Mouse (Mus musculus): ENCODE measurements around the gene Brinp1. TPM values are rescaled to one million over a fixed set of nuclear protein-coding genes. Genes with fewer than 3 reads are reported as not detected.

Gene Brinp1
- total RNA-seq, 1 experiment, result 0.80 TPM

- Histone ChIP-seq H3K4me1 (ENCODE audit: control insufficient read depth in 2 of 2, insufficient read depth in 2 of 2, low read length in 2 of 2, poor library complexity in 1 of 2) (no peaks in the 10 kb centered on the region), H3K27ac (ENCODE audit: insufficient read depth, low read depth, low read length, poor library complexity, severe bottlenecking) (no peak overlapping the region), H3K9me3 (ENCODE audit: control insufficient read depth, insufficient read depth, low read depth, low read length) (no peaks in the 10 kb centered on the region), H3K9ac (ENCODE audit: insufficient read depth, low read depth, low read length, poor library complexity, severe bottlenecking) (no peak overlapping the region), H3K4me3 (ENCODE audit: insufficient read depth in 1 of 2, low read depth in 1 of 2, low read length in 2 of 2, poor library complexity in 1 of 2, severe bottlenecking in 1 of 2) (no peak overlapping the region), H3K36me3 (ENCODE audit: control insufficient read depth, insufficient read depth, low read length, poor library complexity, severe bottlenecking) (no peaks in the 10 kb centered on the region)
- DNase-seq (ENCODE audit: low read depth, low spot score), result no peak
- no peak for TF ChIP-seq CHD2 (IDR thresholded peaks at IDR 0.05; ENCODE audit: low read depth, low read length)
- no peak for TF ChIP-seq MAFK (IDR thresholded peaks at IDR 0.05; ENCODE audit: insufficient read depth, low read depth, low read length)
- no peak for TF ChIP-seq HCFC1 (IDR thresholded peaks at IDR 0.05; ENCODE audit: borderline replicate concordance, insufficient read depth, low read length)
- no peak for TF ChIP-seq ZNF384 (IDR thresholded peaks at IDR 0.05; ENCODE audit: low read depth, low read length)
- TF ChIP-seq ZC3H11A (IDR thresholded peaks at IDR 0.05; ENCODE audit: borderline replicate concordance, low read depth, low read length), result no peak
- in situ Hi-C loops (cut with MboI; ENCODE audit: low sequenced_read_pairs in 2 of 2, unreplicated experiment in 2 of 2), result no loop called here
Observed at GRCm38 (mm10) chr4:68806502-68806901, 147.7 kb downstream of the Brinp1 start.

- in situ Hi-C loops (cut with MboI; ENCODE audit: low sequenced_read_pairs in 2 of 2, unreplicated experiment in 2 of 2), result no loop called here
- Histone ChIP-seq H3K27ac (ENCODE audit: insufficient read depth, low read depth, low read length, poor library complexity, severe bottlenecking) (no peak overlapping the region), H3K4me3 (ENCODE audit: insufficient read depth in 1 of 2, low read depth in 1 of 2, low read length in 2 of 2, poor library complexity in 1 of 2, severe bottlenecking in 1 of 2) (no peak overlapping the region), H3K36me3 (ENCODE audit: control insufficient read depth, insufficient read depth, low read length, poor library complexity, severe bottlenecking) (no peaks in the 10 kb centered on the region), H3K9ac (ENCODE audit: insufficient read depth, low read depth, low read length, poor library complexity, severe bottlenecking) (no peak overlapping the region), H3K4me1 (ENCODE audit: control insufficient read depth in 2 of 2, insufficient read depth in 2 of 2, low read length in 2 of 2, poor library complexity in 1 of 2) (no peaks in the 10 kb centered on the region), H3K9me3 (ENCODE audit: control insufficient read depth, insufficient read depth, low read depth, low read length) (no peaks in the 10 kb centered on the region)
- DNase-seq (ENCODE audit: low read depth, low spot score), result no peak
- TF ChIP-seq ZNF384 (IDR thresholded peaks at IDR 0.05; ENCODE audit: low read depth, low read length) (no peak), ZC3H11A (IDR thresholded peaks at IDR 0.05; ENCODE audit: borderline replicate concordance, low read depth, low read length) (no peak), CHD2 (IDR thresholded peaks at IDR 0.05; ENCODE audit: low read depth, low read length) (no peak), MAFK (IDR thresholded peaks at IDR 0.05; ENCODE audit: insufficient read depth, low read depth, low read length) (no peak), HCFC1 (IDR thresholded peaks at IDR 0.05; ENCODE audit: borderline replicate concordance, insufficient read depth, low read length) (no peak)
Observed at GRCm38 (mm10) chr4:68801923-68802855, 152.0 kb downstream of the Brinp1 start.

GRCm38 (mm10) chr4:68790003-68790402 is 164.2 kb downstream of the Brinp1 start:
- H3K9ac ChIP-seq (ENCODE audit: insufficient read depth, low read depth, low read length, poor library complexity, severe bottlenecking), result no peak overlapping the region
- H3K4me3 ChIP-seq (ENCODE audit: insufficient read depth in 1 of 2, low read depth in 1 of 2, low read length in 2 of 2, poor library complexity in 1 of 2, severe bottlenecking in 1 of 2), result no peak overlapping the region
- no peaks in the 10 kb centered on the region for H3K4me1 ChIP-seq (ENCODE audit: control insufficient read depth in 2 of 2, insufficient read depth in 2 of 2, low read length in 2 of 2, poor library complexity in 1 of 2)
- in situ Hi-C loops (cut with MboI; ENCODE audit: low sequenced_read_pairs in 2 of 2, unreplicated experiment in 2 of 2), result no loop called here
- no peak overlapping the region for H3K27ac ChIP-seq (ENCODE audit: insufficient read depth, low read depth, low read length, poor library complexity, severe bottlenecking)
- H3K9me3 ChIP-seq (ENCODE audit: control insufficient read depth, insufficient read depth, low read depth, low read length), result no peaks in the 10 kb centered on the region
- H3K36me3 ChIP-seq (ENCODE audit: control insufficient read depth, insufficient read depth, low read length, poor library complexity, severe bottlenecking), result no peaks in the 10 kb centered on the region
- TF ChIP-seq MAFK (IDR thresholded peaks at IDR 0.05; ENCODE audit: insufficient read depth, low read depth, low read length) (no peak), ZC3H11A (IDR thresholded peaks at IDR 0.05; ENCODE audit: borderline replicate concordance, low read depth, low read length) (no peak), HCFC1 (IDR thresholded peaks at IDR 0.05; ENCODE audit: borderline replicate concordance, insufficient read depth, low read length) (no peak), CHD2 (IDR thresholded peaks at IDR 0.05; ENCODE audit: low read depth, low read length) (no peak), ZNF384 (IDR thresholded peaks at IDR 0.05; ENCODE audit: low read depth, low read length) (no peak)
- no peak for DNase-seq (ENCODE audit: low read depth, low spot score)

GRCm38 (mm10) chr4:68788477-68788999 is 165.7 kb downstream of the Brinp1 start:
- no peaks in the 10 kb centered on the region for H3K9me3 ChIP-seq (ENCODE audit: control insufficient read depth, insufficient read depth, low read depth, low read length)
- in situ Hi-C loops (cut with MboI; ENCODE audit: low sequenced_read_pairs in 2 of 2, unreplicated experiment in 2 of 2), result no loop called here

More at GRCm38 (mm10) chr4:68788477-68788999, 165.7 kb downstream of the Brinp1 start:
- H3K36me3 ChIP-seq (ENCODE audit: control insufficient read depth, insufficient read depth, low read length, poor library complexity, severe bottlenecking), result no peaks in the 10 kb centered on the region
- H3K9ac ChIP-seq (ENCODE audit: insufficient read depth, low read depth, low read length, poor library complexity, severe bottlenecking), result no peak overlapping the region
- DNase-seq (ENCODE audit: low read depth, low spot score), result no peak
- no peaks in the 10 kb centered on the region for H3K4me1 ChIP-seq (ENCODE audit: control insufficient read depth in 2 of 2, insufficient read depth in 2 of 2, low read length in 2 of 2, poor library complexity in 1 of 2)
- no peak for TF ChIP-seq ZC3H11A (IDR thresholded peaks at IDR 0.05; ENCODE audit: borderline replicate concordance, low read depth, low read length)
- no peak for TF ChIP-seq MAFK (IDR thresholded peaks at IDR 0.05; ENCODE audit: insufficient read depth, low read depth, low read length)
- no peak for TF ChIP-seq HCFC1 (IDR thresholded peaks at IDR 0.05; ENCODE audit: borderline replicate concordance, insufficient read depth, low read length)
- TF ChIP-seq ZNF384 (IDR thresholded peaks at IDR 0.05; ENCODE audit: low read depth, low read length), result no peak
- no peak for TF ChIP-seq CHD2 (IDR thresholded peaks at IDR 0.05; ENCODE audit: low read depth, low read length)
- H3K4me3 ChIP-seq (ENCODE audit: insufficient read depth in 1 of 2, low read depth in 1 of 2, low read length in 2 of 2, poor library complexity in 1 of 2, severe bottlenecking in 1 of 2), result no peak overlapping the region
- H3K27ac ChIP-seq (ENCODE audit: insufficient read depth, low read depth, low read length, poor library complexity, severe bottlenecking), result no peak overlapping the region
